Mouse (Mus musculus) liver, embryonic 14.5 days (tissue): ENCODE results near the gene Tbc1d22b.

Source experiments
- CTCF ChIP-seq: IDR thresholded peaks from 2 replicates; pipeline ENCODE4 v1.5.1; 2016; ENCODE audit warnings: antibody characterized with exemption, low read depth, control low read depth
- EP300 ChIP-seq: IDR thresholded peaks from 2 replicates; pipeline ENCODE4 v1.6.1; 2016; ENCODE audit warnings: antibody characterized with exemption, low read depth

DNA sequence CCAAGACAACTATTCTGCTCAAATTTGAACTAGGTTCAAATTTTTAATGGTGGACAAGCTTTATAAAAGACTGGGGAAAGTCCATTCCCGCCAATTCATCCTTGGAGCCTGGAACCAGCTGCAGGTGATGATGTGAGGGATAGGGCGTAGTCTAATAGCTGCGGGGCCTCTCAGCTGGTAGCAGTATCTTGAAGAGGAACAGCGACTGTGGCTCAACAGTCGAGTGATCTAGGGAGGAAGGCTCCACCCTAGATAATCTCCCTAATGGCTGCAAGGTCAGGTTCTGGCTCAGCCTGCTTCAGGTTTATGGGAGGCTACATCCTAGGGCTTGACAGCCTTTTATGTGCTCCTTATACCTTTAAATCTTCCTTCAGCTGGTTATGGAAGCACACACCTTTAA, 80.0 kb downstream of the Tbc1d22b start:
- TF ChIP-seq EP300 (no peak), CTCF (no peak)
